Mouse (Mus musculus) MEL (cell line): Measurements from ENCODE around the gene Pakap. TPM values are rescaled to one million over a fixed set of nuclear protein-coding genes. Genes with fewer than 3 reads are reported as not detected.

ENCODE experiments used
- DNase-seq: peaks from one replicate; pipeline ENCODE4 v3.0.0; 2011; ENCODE audit warnings: low read depth, low spot score
- H3K27ac ChIP-seq: 2 replicates; pipeline ENCODE4 v1.5.1; 2012; ENCODE audit warnings: low read depth, mild to moderate bottlenecking, control low read depth, low read length, moderate library complexity; ENCODE audit not compliant: control insufficient read depth
- H3K27me3 ChIP-seq, 2 experiments: fragments of 150-350 bp in 1 of 2; sonication (generic) in 1 of 2; 2 replicates each; pipeline ENCODE4 v1.6.1; 2012; ENCODE audit warnings: low read length in 2 of 2, mild to moderate bottlenecking in 2 of 2, improper control_type of control experiment in 1 of 2, moderate library complexity in 1 of 2; ENCODE audit not compliant: insufficient read depth in 2 of 2, control insufficient read depth in 1 of 2
- H3K36me3 ChIP-seq, 2 experiments: 2 replicates each; pipeline ENCODE4 v1.6.1; 2012 to 2014; ENCODE audit warnings: low read length in 2 of 2, improper control_type of control experiment in 1 of 2, inconsistent platforms in 1 of 2, mild to moderate bottlenecking in 1 of 2; ENCODE audit not compliant: insufficient read depth in 2 of 2, control insufficient read depth in 1 of 2
- H3K4me1 ChIP-seq, 2 experiments: fragments of 150-350 bp in 1 of 2; sonication (generic) in 1 of 2; 2 replicates each; pipeline ENCODE4 v1.6.1; 2012; ENCODE audit warnings: low read length in 2 of 2, improper control_type of control experiment in 1 of 2, mild to moderate bottlenecking in 1 of 2; ENCODE audit not compliant: insufficient read depth in 2 of 2, control insufficient read depth in 1 of 2
- H3K4me3 ChIP-seq, 2 experiments: fragments of 150-350 bp in 1 of 2; sonication (generic) in 1 of 2; 2 replicates each; pipeline ENCODE4 v1.5.1; 2012; ENCODE audit warnings: low read depth in 2 of 2, low read length in 2 of 2, mild to moderate bottlenecking in 2 of 2, moderate library complexity in 2 of 2, control low read depth in 1 of 2, improper control_type of control experiment in 1 of 2; ENCODE audit not compliant: control insufficient read depth in 1 of 2, insufficient read depth in 1 of 2
- H3K79me2 ChIP-seq: 2 replicates; pipeline ENCODE4 v1.6.1; 2012; ENCODE audit warnings: mild to moderate bottlenecking, low read length, moderate library complexity; ENCODE audit not compliant: control insufficient read depth, poor library complexity, insufficient read depth
- H3K9ac ChIP-seq: 2 replicates; pipeline ENCODE4 v1.6.1; 2012; ENCODE audit warnings: low read depth, mild to moderate bottlenecking, control low read depth, low read length, moderate library complexity; ENCODE audit not compliant: control insufficient read depth, poor library complexity, severe bottlenecking
- H3K9me3 ChIP-seq: fragments of 150-350 bp; sonication (generic); replicated peaks from 2 replicates; pipeline ENCODE4 v1.6.1; 2012; ENCODE audit warnings: mild to moderate bottlenecking, low read length, improper control_type of control experiment, moderate library complexity; ENCODE audit not compliant: insufficient read depth
- BHLHE40 ChIP-seq: IDR thresholded peaks from 2 replicates; pipeline ENCODE4 v1.6.1; 2012; ENCODE audit warnings: low read depth, mild to moderate bottlenecking, inconsistent platforms, low read length, improper control_type of control experiment, borderline replicate concordance
- CHD1 ChIP-seq: IDR thresholded peaks from 2 replicates; pipeline ENCODE4 v1.6.1; 2012; ENCODE audit warnings: low read depth, mild to moderate bottlenecking, inconsistent platforms, low read length, improper control_type of control experiment
- CHD2 ChIP-seq: IDR thresholded peaks from 2 replicates; pipeline ENCODE4 v1.6.1; 2011; ENCODE audit warnings: low read length, improper control_type of control experiment
- ELF1 ChIP-seq: IDR thresholded peaks from 2 replicates; pipeline ENCODE4 v1.6.1; 2014; ENCODE audit warnings: low read depth, mild to moderate bottlenecking, inconsistent platforms, low read length, improper control_type of control experiment, moderate library complexity
- GABPA ChIP-seq: IDR thresholded peaks from 2 replicates; pipeline ENCODE4 v1.6.1; 2012; ENCODE audit warnings: low read depth, mild to moderate bottlenecking, inconsistent platforms, low read length, improper control_type of control experiment, moderate library complexity
- GATA1 ChIP-seq: IDR thresholded peaks from 2 replicates; pipeline ENCODE4 v1.6.1; 2011; ENCODE audit warnings: low read depth, low read length, improper control_type of control experiment
- JUND ChIP-seq: IDR thresholded peaks from 2 replicates; pipeline ENCODE4 v1.6.1; 2011; ENCODE audit warnings: low read depth, mild to moderate bottlenecking, improper control_type of control experiment, low read length
- MAFK ChIP-seq: IDR thresholded peaks from 2 replicates; pipeline ENCODE4 v1.6.1; 2011; ENCODE audit warnings: low read depth, mild to moderate bottlenecking, low read length, improper control_type of control experiment, borderline replicate concordance
- MYC ChIP-seq: IDR thresholded peaks from 2 replicates; pipeline ENCODE4 v1.6.1; 2011; ENCODE audit warnings: low read depth, mild to moderate bottlenecking, low read length, improper control_type of control experiment, moderate library complexity
- NELFE ChIP-seq: IDR thresholded peaks from 2 replicates; pipeline ENCODE4 v1.6.1; 2011; ENCODE audit warnings: low read depth, low read length, improper control_type of control experiment
- POLR2A ChIP-seq, 2 experiments: IDR thresholded peaks; 2 replicates each; pipeline ENCODE4 v1.6.1; 2011 to 2012; ENCODE audit warnings: low read length in 2 of 2, mild to moderate bottlenecking in 2 of 2, control low read depth in 1 of 2, improper control_type of control experiment in 1 of 2, low read depth in 1 of 2, moderate library complexity in 1 of 2; ENCODE audit not compliant: control insufficient read depth in 1 of 2, insufficient read depth in 1 of 2, poor library complexity in 1 of 2
- POLR2AphosphoS2 ChIP-seq: IDR thresholded peaks from 2 replicates; pipeline ENCODE4 v1.6.1; 2011; ENCODE audit warnings: low read length, improper control_type of control experiment
- POLR2AphosphoS5 ChIP-seq: IDR thresholded peaks from 2 replicates; pipeline ENCODE4 v1.6.1; 2012; ENCODE audit warnings: low read depth, borderline replicate concordance, mild to moderate bottlenecking, inconsistent platforms, low read length, moderate library complexity, mixed read lengths
- SMC3 ChIP-seq: IDR thresholded peaks from 2 replicates; pipeline ENCODE4 v1.6.1; 2011; ENCODE audit warnings: low read depth, low read length, improper control_type of control experiment
- TAL1 ChIP-seq: IDR thresholded peaks from 2 replicates; pipeline ENCODE4 v1.6.1; 2012; ENCODE audit warnings: mild to moderate bottlenecking, inconsistent platforms, low read length, moderate library complexity, mixed read lengths
- TCF12 ChIP-seq: IDR thresholded peaks from 2 replicates; pipeline ENCODE4 v1.6.1; 2014; ENCODE audit warnings: low read depth, mild to moderate bottlenecking, inconsistent platforms, low read length, improper control_type of control experiment, moderate library complexity
- USF1 ChIP-seq: IDR thresholded peaks from 2 replicates; pipeline ENCODE4 v1.6.1; 2014; ENCODE audit warnings: low read depth, mild to moderate bottlenecking, inconsistent platforms, low read length, improper control_type of control experiment, moderate library complexity
- ZKSCAN1 ChIP-seq: IDR thresholded peaks from 2 replicates; pipeline ENCODE4 v1.6.1; 2012; ENCODE audit warnings: low read depth, mild to moderate bottlenecking, inconsistent platforms, low read length, improper control_type of control experiment, moderate library complexity
- ZMIZ1 ChIP-seq: IDR thresholded peaks from 2 replicates; pipeline ENCODE4 v1.6.1; 2012; ENCODE audit warnings: low read depth, mild to moderate bottlenecking, inconsistent platforms, low read length, improper control_type of control experiment, moderate library complexity
- polyA plus RNA-seq, 2 experiments: library from polyadenylated mRNA; stranded (reverse) in 1 of 2; unstranded in 1 of 2; fragments of >175 nt in 1 of 2; fragments of >200 nt in 1 of 2; gene quantifications; 2 replicates each; pipeline versions ENCODE4 v1.2.1 to v1.2.4; 2012; ENCODE audit warnings: low replicate concordance in 2 of 2, low read depth in 1 of 2; ENCODE audit not compliant: insufficient read length in 2 of 2, insufficient read depth in 1 of 2, missing spikeins in 1 of 2
- total RNA-seq: library from RNA; depleted of rRNA; stranded (reverse); fragments of 300-350 nt; gene quantifications from 2 replicates; pipeline ENCODE4 v1.2.3, GENCODE M21; 2012

The Pakap gene
- total and polyA plus RNA-seq, 3 experiments, result not detected

DNA sequence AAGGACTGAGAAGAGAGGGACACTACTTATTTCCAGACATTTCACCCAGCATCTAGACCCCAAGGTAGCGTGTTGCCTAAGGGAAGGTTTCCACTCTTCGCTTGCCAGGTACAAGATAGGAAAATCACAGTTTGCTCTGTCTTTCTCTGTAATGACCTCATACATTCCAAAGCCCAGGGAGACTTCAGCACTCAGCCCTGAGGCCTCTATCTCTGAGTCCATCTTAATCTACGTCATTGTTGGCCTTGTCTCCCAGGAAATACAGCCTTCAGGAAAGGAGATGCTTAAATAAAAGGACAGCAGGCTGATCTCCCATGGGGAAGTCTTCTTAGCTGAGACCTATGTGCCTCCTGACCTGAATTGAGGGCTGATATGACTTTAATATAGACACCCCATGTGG is 234.4 kb downstream of the Pakap start:
- peaks cover 0 to 6% of the 10 kb centered on the region in 2 experiments; a peak in 2 of 4 replicates for H3K36me3 ChIP-seq
- no peak for DNase-seq
- no peak for TF ChIP-seq MAFK
- TF ChIP-seq POLR2AphosphoS2, result no peak
- no peak for TF ChIP-seq MYC
- no peak for TF ChIP-seq ZMIZ1
- TF ChIP-seq ZKSCAN1, result no peak
- TF ChIP-seq USF1, result no peak
- no peak for TF ChIP-seq CHD1
- TF ChIP-seq JUND, result no peak
- TF ChIP-seq TAL1, result no peak
- TF ChIP-seq TCF12, result no peak
- TF ChIP-seq GABPA, result no peak
- no peak for TF ChIP-seq ELF1
- no peak for TF ChIP-seq SMC3
- no peak for TF ChIP-seq CHD2
- no peak for TF ChIP-seq GATA1
- no peak for TF ChIP-seq POLR2A (IDR thresholded peaks at IDR 0.05; ENCODE audit: control insufficient read depth in 1 of 2, insufficient read depth in 1 of 2, low read depth in 1 of 2, low read length in 2 of 2, poor library complexity in 1 of 2)
- TF ChIP-seq POLR2AphosphoS5, result no peak
- no peak for TF ChIP-seq BHLHE40
- TF ChIP-seq, all 39 proteins: peak for 0
- Histone ChIP-seq H3K27me3 (no peaks in the 10 kb centered on the region), H3K9me3 (no peaks in the 10 kb centered on the region), H3K4me1 (peaks cover 7 to 16% of the 10 kb centered on the region in 2 experiments), H3K27ac (no peak overlapping the region), H3K4me3 (no peak overlapping the region), H3K9ac (no peak overlapping the region), H3K79me2 (no peaks in the 10 kb centered on the region)

DNA sequence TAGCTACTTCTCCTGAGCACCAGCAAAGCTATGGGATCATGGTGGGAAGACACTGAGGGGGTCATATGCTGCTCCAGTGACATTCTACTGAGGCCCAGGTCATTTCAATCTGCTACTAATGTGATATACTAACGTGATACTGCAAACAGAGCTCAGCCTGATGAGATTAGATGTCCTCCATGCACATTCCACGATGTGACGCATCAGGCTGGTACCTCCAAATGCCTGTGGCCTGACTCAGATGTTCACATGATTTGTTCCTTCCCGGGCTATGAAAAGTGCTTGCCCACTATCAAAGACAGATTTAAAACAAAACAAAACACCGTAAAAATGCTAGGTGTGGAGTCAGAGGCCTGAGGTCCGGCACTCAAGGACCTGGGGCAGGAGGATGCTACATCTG is 236.9 kb downstream of the Pakap start:
- TF ChIP-seq GABPA (no peak), TCF12 (no peak), USF1 (no peak), JUND (no peak), NELFE (no peak), POLR2AphosphoS2 (no peak)
- Histone ChIP-seq H3K9me3 (no peaks in the 10 kb centered on the region), H3K36me3 (peaks cover 0 to 5% of the 10 kb centered on the region in 2 experiments; a peak in 2 of 4 replicates), H3K4me3 (no peak overlapping the region), H3K27me3 (no peaks in the 10 kb centered on the region), H3K27ac (no peak overlapping the region), H3K9ac (no peak overlapping the region), H3K4me1 (peaks cover 2 to 4% of the 10 kb centered on the region in 2 experiments), H3K79me2 (no peaks in the 10 kb centered on the region)
- DNase-seq, result no peak
